Mouse (Mus musculus) olfactory bulb, adult 2 months (tissue): ENCODE measurements at regions not wholly inside any gene's neighbourhood (a gene's known extent, or its start where the extent isn't known, plus 50 kb on each side); places are given as distances from the start of the nearest gene placed in this dataset.

Experiments used
- CTCF ChIP-seq: fragments of 200-500 bp; IDR thresholded peaks from 2 replicates; pipeline ENCODE4 v1.5.1; 2012; ENCODE audit warnings: low read depth, mild to moderate bottlenecking, low read length, moderate library complexity; ENCODE audit not compliant: insufficient read depth
- POLR2A ChIP-seq: fragments of 200-500 bp; IDR thresholded peaks from 2 replicates; pipeline ENCODE4 v1.6.1; 2012; ENCODE audit warnings: mild to moderate bottlenecking, low read depth, low read length, moderate library complexity; ENCODE audit not compliant: insufficient read depth

- TF ChIP-seq CTCF (no peak), POLR2A (no peak)
These were observed 110.5 kb upstream of the Rap1b start for GRCm38 (mm10) chr10:117956174-117956950.
